Mouse (Mus musculus): ENCODE data around the gene Mfsd9.

DNA sequence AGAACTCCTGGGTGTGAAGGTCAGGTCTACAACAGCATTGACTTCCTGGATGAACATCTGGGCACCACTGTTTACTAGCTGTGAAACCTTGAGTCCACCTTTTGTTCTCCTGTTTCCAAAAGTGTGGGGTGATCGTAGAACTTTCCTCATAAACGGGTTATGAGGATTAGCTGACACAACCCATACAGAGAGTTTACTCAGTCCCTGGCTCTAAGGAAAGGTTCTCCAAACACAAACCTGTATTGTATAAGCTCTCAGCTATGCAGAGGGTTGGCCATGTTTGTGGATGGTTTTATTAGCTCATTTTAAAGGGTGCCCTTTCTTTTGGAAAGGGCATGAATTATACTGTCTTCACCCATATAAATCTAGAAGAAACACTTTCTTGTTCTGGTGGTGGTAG, 49.7 kb downstream of the Mfsd9 start:
- TF ChIP-seq GATA1 (IDR thresholded peaks at IDR 0.05; ENCODE audit: borderline replicate concordance, low read length) (no peak), FLI1 (IDR thresholded peaks at IDR 0.05; ENCODE audit: low read length) (no peak)
